Mouse (Mus musculus): Measurements from ENCODE around the gene Tenm4. TPM values are rescaled to one million over a fixed set of nuclear protein-coding genes. Genes with fewer than 3 reads are reported as not detected.

Tenm4 gene
- polyA plus RNA-seq, 1 experiment from 2014 or later, result 24.0 TPM

- H3K27ac ChIP-seq, result no peak overlapping the region
- H3K9me3 ChIP-seq, result no peaks in the 10 kb centered on the region
- ATAC-seq (ENCODE audit: insufficient read depth, low FRiP score, low read depth), result no peak
- no peaks in the 10 kb centered on the region for H3K4me1 ChIP-seq
- 74% methylated on average over 5 of the region's 5 CpGs for WGBS
- no peak overlapping the region for H3K4me2 ChIP-seq
- H3K4me3 ChIP-seq (replicated peaks), result no peak overlapping the region
- no peaks in the 10 kb centered on the region for H3K27me3 ChIP-seq (replicated peaks)
- H3K9ac ChIP-seq, result no peak overlapping the region
- no peaks in the 10 kb centered on the region for H3K36me3 ChIP-seq
Measured at GRCm38 (mm10) chr7:96532804-96533400, 361.9 kb downstream of the Tenm4 start.

GRCm38 (mm10) chr7:96536313-96536880, 365.4 kb downstream of the Tenm4 start:
- H3K4me3 ChIP-seq (replicated peaks), result no peak overlapping the region
- H3K27me3 ChIP-seq (replicated peaks), result no peaks in the 10 kb centered on the region
- H3K9ac ChIP-seq, result no peak overlapping the region
- peaks cover 7% of the 10 kb centered on the region; the same call in 1 of the 2 replicates for H3K4me1 ChIP-seq
- no peak for ATAC-seq (ENCODE audit: insufficient read depth, low FRiP score, low read depth)
- no peaks in the 10 kb centered on the region for H3K9me3 ChIP-seq
- H3K4me2 ChIP-seq, result no peak overlapping the region
- no peaks in the 10 kb centered on the region for H3K36me3 ChIP-seq
- 75% methylated on average over 9 of the region's 9 CpGs for WGBS
- peak overlapping the region; percentile 49; the same call in 1 of the 2 replicates for H3K27ac ChIP-seq

- Histone ChIP-seq H3K27me3 (replicated peaks) (no peaks in the 10 kb centered on the region), H3K36me3 (no peaks in the 10 kb centered on the region), H3K27ac (no peak overlapping the region), H3K4me1 (peaks cover 7% of the 10 kb centered on the region; the same call in 1 of the 2 replicates), H3K4me2 (no peak overlapping the region), H3K9me3 (no peaks in the 10 kb centered on the region), H3K4me3 (replicated peaks) (no peak overlapping the region), H3K9ac (no peak overlapping the region)
- no peak for ATAC-seq (ENCODE audit: insufficient read depth, low FRiP score, low read depth)
- 72% methylated on average over 4 of the region's 4 CpGs for WGBS
Measured at GRCm38 (mm10) chr7:96539248-96540034, 368.4 kb downstream of the Tenm4 start.

GRCm38 (mm10) chr7:96540458-96541096, 369.5 kb downstream of the Tenm4 start:
- Histone ChIP-seq H3K9me3 (no peaks in the 10 kb centered on the region), H3K9ac (no peak overlapping the region), H3K27ac (peak overlapping the region; percentile 31; the same call in 1 of the 2 replicates), H3K27me3 (replicated peaks) (no peaks in the 10 kb centered on the region), H3K4me3 (replicated peaks) (no peak overlapping the region), H3K36me3 (no peaks in the 10 kb centered on the region), H3K4me1 (peaks cover 7% of the 10 kb centered on the region; the same call in 1 of the 2 replicates), H3K4me2 (no peak overlapping the region)
- WGBS, result 36% methylated on average over 7 of the region's 7 CpGs
- ATAC-seq (ENCODE audit: insufficient read depth, low FRiP score, low read depth), result no peak; the same call in 1 of the 2 replicates

- H3K27me3 ChIP-seq (replicated peaks), result no peaks in the 10 kb centered on the region
- 21% methylated on average over 5 of the region's 5 CpGs for WGBS
- no peaks in the 10 kb centered on the region for H3K36me3 ChIP-seq
- no peak for ATAC-seq (ENCODE audit: insufficient read depth, low FRiP score, low read depth)
- H3K4me3 ChIP-seq (replicated peaks), result no peak overlapping the region
- no peak overlapping the region for H3K27ac ChIP-seq
- H3K4me1 ChIP-seq, result peaks cover 7% of the 10 kb centered on the region; the same call in 1 of the 2 replicates
- no peaks in the 10 kb centered on the region for H3K9me3 ChIP-seq
- H3K4me2 ChIP-seq, result no peak overlapping the region
- H3K9ac ChIP-seq, result no peak overlapping the region
Measured at GRCm38 (mm10) chr7:96545979-96546378, 374.9 kb downstream of the Tenm4 start.

GRCm38 (mm10) chr7:96551809-96552208, 380.8 kb downstream of the Tenm4 start:
- no peak overlapping the region for H3K4me3 ChIP-seq (replicated peaks)
- H3K9me3 ChIP-seq, result no peaks in the 10 kb centered on the region
- no peak overlapping the region for H3K4me2 ChIP-seq
- no peak overlapping the region for H3K9ac ChIP-seq
- WGBS, result 79% methylated on average over 4 of the region's 4 CpGs
- no peaks in the 10 kb centered on the region for H3K36me3 ChIP-seq
- H3K27me3 ChIP-seq (replicated peaks), result no peaks in the 10 kb centered on the region
- peaks cover 6% of the 10 kb centered on the region; the same call in 1 of the 2 replicates for H3K4me1 ChIP-seq
- H3K27ac ChIP-seq, result no peak overlapping the region
- no peak for ATAC-seq (ENCODE audit: insufficient read depth, low FRiP score, low read depth)

- H3K27me3 ChIP-seq (replicated peaks), result no peaks in the 10 kb centered on the region
- H3K4me1 ChIP-seq, result peaks cover 6% of the 10 kb centered on the region; the same call in 1 of the 2 replicates
- WGBS, result 46% methylated on average over 7 of the region's 7 CpGs
- H3K4me2 ChIP-seq, result no peak overlapping the region
- no peak overlapping the region for H3K27ac ChIP-seq
- no peaks in the 10 kb centered on the region for H3K36me3 ChIP-seq
- H3K9me3 ChIP-seq, result no peaks in the 10 kb centered on the region
- ATAC-seq (ENCODE audit: insufficient read depth, low FRiP score, low read depth), result no peak
- H3K9ac ChIP-seq, result no peak overlapping the region
- no peak overlapping the region for H3K4me3 ChIP-seq (replicated peaks)
Measured at GRCm38 (mm10) chr7:96552292-96552860, 381.3 kb downstream of the Tenm4 start.

- Histone ChIP-seq H3K9ac (no peak overlapping the region), H3K4me3 (replicated peaks) (no peak overlapping the region), H3K27me3 (replicated peaks) (no peaks in the 10 kb centered on the region), H3K4me1 (peaks cover 6% of the 10 kb centered on the region; the same call in 1 of the 2 replicates), H3K4me2 (no peak overlapping the region), H3K36me3 (no peaks in the 10 kb centered on the region), H3K27ac (no peak overlapping the region), H3K9me3 (no peaks in the 10 kb centered on the region)
- no peak for ATAC-seq (ENCODE audit: insufficient read depth, low FRiP score, low read depth)
- whole genome bisulfite sequencing, result 49% methylated on average over 6 of the region's 6 CpGs
Measured at GRCm38 (mm10) chr7:96554277-96554690, 383.2 kb downstream of the Tenm4 start.

- Histone ChIP-seq H3K4me2 (no peak overlapping the region), H3K27me3 (replicated peaks) (no peaks in the 10 kb centered on the region), H3K27ac (no peak overlapping the region), H3K36me3 (no peaks in the 10 kb centered on the region), H3K9me3 (no peaks in the 10 kb centered on the region), H3K9ac (no peak overlapping the region), H3K4me3 (replicated peaks) (no peak overlapping the region), H3K4me1 (peaks cover 6% of the 10 kb centered on the region; the same call in 1 of the 2 replicates)
- no peak for ATAC-seq (ENCODE audit: insufficient read depth, low FRiP score, low read depth)
- 52% methylated on average over 5 of the region's 5 CpGs for WGBS
Measured at GRCm38 (mm10) chr7:96555294-96555693, 384.2 kb downstream of the Tenm4 start.

- Histone ChIP-seq H3K36me3 (no peaks in the 10 kb centered on the region), H3K4me2 (no peak overlapping the region), H3K9me3 (no peaks in the 10 kb centered on the region), H3K9ac (no peak overlapping the region), H3K27me3 (replicated peaks) (no peaks in the 10 kb centered on the region), H3K4me3 (replicated peaks) (no peak overlapping the region), H3K4me1 (peaks cover 4% of the 10 kb centered on the region; the same call in 1 of the 2 replicates), H3K27ac (no peak overlapping the region)
- WGBS, result 54% methylated on average over 5 of the region's 5 CpGs
- no peak for ATAC-seq (ENCODE audit: insufficient read depth, low FRiP score, low read depth)
Measured at GRCm38 (mm10) chr7:96556756-96557155, 385.7 kb downstream of the Tenm4 start.

- WGBS, result 31% methylated on average over 3 of the region's 3 CpGs
Measured at GRCm38 (mm10) chr7:96562890-96563289, 391.8 kb downstream of the Tenm4 start.

More at GRCm38 (mm10) chr7:96562890-96563289, 391.8 kb downstream of the Tenm4 start:
- Histone ChIP-seq H3K36me3 (no peaks in the 10 kb centered on the region), H3K9me3 (no peaks in the 10 kb centered on the region), H3K4me1 (0 out of 2 replicates have a peak, but pooled peaks cover 4% of the 10 kb centered on the region), H3K27ac (no peak overlapping the region), H3K4me2 (no peak overlapping the region), H3K4me3 (replicated peaks) (no peak overlapping the region), H3K9ac (no peak overlapping the region), H3K27me3 (replicated peaks) (no peaks in the 10 kb centered on the region)
- no peak for ATAC-seq (ENCODE audit: insufficient read depth, low FRiP score, low read depth)

Measured in stomach, embryonic 15.5 days (tissue).